Mouse (Mus musculus) c-Kit-negative CD71-positive TER-119-positive erythroid progenitor cells, embryonic 14.5 days (primary cell): ENCODE measurements at regions not wholly inside any gene's neighbourhood (a gene's known extent, or its start where the extent isn't known, plus 50 kb on each side); places are given as distances from the start of the nearest gene placed in this dataset.

Experiments used
- DNase-seq: peaks from one replicate; pipeline ENCODE4 v3.0.0-alpha.2; 2013; ENCODE audit warnings: low read depth, low spot score

- DNase-seq = no peak
Observed at GRCm38 (mm10) chr9:122566060-122566459, 181.1 kb upstream of the Topaz1 start.

- DNase-seq = no peak
Observed at GRCm38 (mm10) chr9:122568691-122569441, 178.3 kb upstream of the Topaz1 start.

- no peak for DNase-seq
Observed at GRCm38 (mm10) chr9:122569511-122570455, 177.4 kb upstream of the Topaz1 start.

GRCm38 (mm10) chr9:122571001-122571400 lies 176.1 kb upstream of the Topaz1 start:
- no peak for DNase-seq

GRCm38 (mm10) chr9:122571402-122572059 lies 175.6 kb upstream of the Topaz1 start:
- no peak for DNase-seq

GRCm38 (mm10) chr9:122572060-122572835 lies 174.9 kb upstream of the Topaz1 start:
- DNase-seq = no peak

GRCm38 (mm10) chr9:122572836-122573267 lies 174.3 kb upstream of the Topaz1 start:
- no peak for DNase-seq

GRCm38 (mm10) chr9:122585228-122585627 lies 161.9 kb upstream of the Topaz1 start:
- no peak for DNase-seq

- DNase-seq = no peak
Observed at GRCm38 (mm10) chr9:122586421-122586820, 160.7 kb upstream of the Topaz1 start.

- DNase-seq = no peak
Observed at GRCm38 (mm10) chr9:122586986-122587385, 160.2 kb upstream of the Topaz1 start.

GRCm38 (mm10) chr9:122588246-122588645 lies 158.9 kb upstream of the Topaz1 start:
- DNase-seq = no peak

- DNase-seq = no peak
Observed at GRCm38 (mm10) chr9:122592820-122593615, 154.1 kb upstream of the Topaz1 start.

- DNase-seq = no peak
Observed at GRCm38 (mm10) chr9:122595120-122595943, 151.8 kb upstream of the Topaz1 start.

GRCm38 (mm10) chr9:122603106-122603505 lies 144.0 kb upstream of the Topaz1 start:
- DNase-seq = no peak

GRCm38 (mm10) chr9:122609616-122610015 lies 137.5 kb upstream of the Topaz1 start:
- DNase-seq = no peak

GRCm38 (mm10) chr9:122610918-122611317 lies 136.2 kb upstream of the Topaz1 start:
- DNase-seq = no peak

GRCm38 (mm10) chr9:122614579-122615252 lies 132.4 kb upstream of the Topaz1 start:
- DNase-seq = no peak

GRCm38 (mm10) chr9:122615351-122615750 lies 131.8 kb upstream of the Topaz1 start:
- DNase-seq = no peak

- DNase-seq = no peak
Observed at GRCm38 (mm10) chr9:122617793-122618192, 129.4 kb upstream of the Topaz1 start.
